Mouse (Mus musculus) stomach, embryonic 16.5 days (tissue): Measurements from ENCODE around the gene Prkch. TPM values are rescaled to one million over a fixed set of nuclear protein-coding genes. Genes with fewer than 3 reads are reported as not detected.
A peak's percentile ranks its signal among the peaks of the same experiment; 100 is the strongest.

ENCODE experiments used
- ATAC-seq: fragments of 200-750 bp; cut with Nextera tagmentation; 2 replicates; pipeline ENCODE4 v1.8.0; 2017; ENCODE audit warnings: moderate number of reproducible peaks, moderate TSS enrichment; ENCODE audit not compliant: insufficient read depth, low FRiP score
- H3K27ac ChIP-seq: fragments of 300-500 bp; sonication (generic); 2 replicates; pipeline ENCODE4 v1.5.1; 2014; ENCODE audit warnings: low read length
- H3K27me3 ChIP-seq: fragments of 300-500 bp; sonication (generic); 2 replicates; pipeline ENCODE4 v1.6.1; 2014; ENCODE audit warnings: low read length, control low read depth, mixed read lengths; ENCODE audit not compliant: control insufficient read depth, insufficient read depth
- H3K36me3 ChIP-seq: fragments of 300-500 bp; sonication (generic); 2 replicates; pipeline ENCODE4 v1.6.1; 2014; ENCODE audit warnings: low read length; ENCODE audit not compliant: control insufficient read depth, insufficient read depth
- H3K4me1 ChIP-seq: fragments of 300-500 bp; sonication (generic); 2 replicates; pipeline ENCODE4 v1.6.1; 2014; ENCODE audit warnings: low read length, control low read depth, mixed read lengths; ENCODE audit not compliant: control insufficient read depth, insufficient read depth
- H3K4me2 ChIP-seq: fragments of 300-500 bp; sonication (generic); 2 replicates; pipeline ENCODE4 v1.6.1; 2014; ENCODE audit warnings: low read depth, low read length, mixed read lengths
- H3K4me3 ChIP-seq: fragments of 300-500 bp; sonication (generic); replicated peaks from 2 replicates; pipeline ENCODE4 v1.5.1; 2014; ENCODE audit warnings: mild to moderate bottlenecking, low read length
- H3K9ac ChIP-seq: fragments of 300-500 bp; sonication (generic); 2 replicates; pipeline ENCODE4 v1.6.1; 2014; ENCODE audit warnings: low read length
- H3K9me3 ChIP-seq: fragments of 300-500 bp; sonication (generic); replicated peaks from 2 replicates; pipeline ENCODE4 v1.6.1; 2016; ENCODE audit warnings: low read length, control low read depth; ENCODE audit not compliant: control insufficient read depth
- WGBS: fragments of 180-500 bp; shearing (Covaris S2); extraction: QIAGEN DNeasy Blood & Tissue Kit; methylation state at CpG from one replicate; pipeline ENCODE4 v1.1.7; 2014; 5-methylcytosine and 5-hydroxymethylcytosine counted together
- polyA plus RNA-seq: library from polyadenylated mRNA; unstranded; fragments of >200 nt; fragmentation: Nextera tagmentation; extraction: Ambion mirVana; gene quantifications from 2 replicates; pipeline ENCODE4 v1.2.1, GENCODE M21; 2015

Prkch gene
- polyA plus RNA-seq, 1 experiment from 2014 or later, result 9.8 TPM

DNA sequence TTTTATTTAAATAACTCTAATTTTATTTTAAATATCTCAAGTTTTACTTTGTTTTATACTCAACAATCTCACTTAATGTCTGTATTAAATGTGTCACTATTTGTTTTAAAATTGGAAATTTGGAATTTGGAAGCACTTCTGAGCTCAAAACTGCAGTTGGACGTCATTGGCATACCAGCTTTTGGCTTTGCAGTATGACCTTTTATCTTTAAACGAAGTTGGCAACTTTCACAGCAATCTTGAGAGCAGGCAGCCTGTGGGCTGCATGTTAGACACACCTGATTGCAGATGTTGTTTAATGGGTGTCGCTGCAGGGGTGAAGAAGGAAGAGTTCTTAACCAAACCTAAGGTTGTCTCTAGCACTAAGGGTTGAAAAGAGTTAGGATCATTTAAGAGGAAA is 220.9 kb downstream of the Prkch start:
- Histone ChIP-seq H3K9me3 (no peaks in the 10 kb centered on the region), H3K36me3 (no peaks in the 10 kb centered on the region), H3K27ac (no peak overlapping the region), H3K4me1 (peaks cover 11% of the 10 kb centered on the region; the same call in 1 of the 2 replicates), H3K4me3 (no peak overlapping the region), H3K4me2 (no peak overlapping the region), H3K9ac (no peak overlapping the region), H3K27me3 (no peaks in the 10 kb centered on the region)
- no peak for ATAC-seq
- 68% methylated on average over 3 of the region's 3 CpGs for WGBS

DNA sequence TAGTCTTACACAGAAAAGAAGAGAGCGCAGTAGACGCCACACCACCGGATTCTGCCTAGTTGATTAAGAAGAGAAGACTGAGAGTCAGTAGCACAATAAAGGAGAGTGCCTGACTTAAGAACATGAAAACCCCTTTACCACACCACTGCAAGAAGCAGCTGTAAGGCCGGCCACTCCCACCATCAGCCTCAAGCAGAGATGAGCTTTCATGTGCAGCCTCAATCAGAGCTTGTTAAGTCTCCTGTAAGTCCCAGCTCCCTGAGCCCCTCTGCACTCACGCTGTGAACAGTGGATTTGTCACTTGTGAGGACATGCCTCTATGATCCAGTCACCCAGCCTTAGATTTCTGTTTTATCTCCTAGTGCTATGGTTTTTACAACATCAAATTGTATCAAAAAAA is 221.4 kb downstream of the Prkch start:
- no peak overlapping the region for H3K9ac ChIP-seq
- H3K27me3 ChIP-seq, result no peaks in the 10 kb centered on the region
- no peaks in the 10 kb centered on the region for H3K9me3 ChIP-seq
- no peak overlapping the region for H3K4me3 ChIP-seq
- no peaks in the 10 kb centered on the region for H3K36me3 ChIP-seq
- H3K27ac ChIP-seq, result no peak overlapping the region
- WGBS, result 68% methylated on average over 5 of the region's 5 CpGs
- peaks cover 16% of the 10 kb centered on the region; the same call in 1 of the 2 replicates for H3K4me1 ChIP-seq
- ATAC-seq, result no peak
- no peak overlapping the region for H3K4me2 ChIP-seq

GRCm38 (mm10) chr12:73807228-73807627 is 222.6 kb downstream of the Prkch start:
- Histone ChIP-seq H3K36me3 (no peaks in the 10 kb centered on the region), H3K9me3 (no peaks in the 10 kb centered on the region), H3K4me2 (no peak overlapping the region), H3K27ac (no peak overlapping the region), H3K27me3 (no peaks in the 10 kb centered on the region), H3K4me1 (peaks cover 16% of the 10 kb centered on the region; the same call in 1 of the 2 replicates), H3K4me3 (no peak overlapping the region), H3K9ac (no peak overlapping the region)
- ATAC-seq, result no peak
- 66% methylated on average over 2 of the region's 2 CpGs for WGBS

- H3K27ac ChIP-seq, result peak overlapping the region; percentile 74
- peak; percentile 73 for ATAC-seq
Measured at GRCm38 (mm10) chr12:73810041-73810795, 225.6 kb downstream of the Prkch start.

GRCm38 (mm10) chr12:73810903-73811302 is 226.3 kb downstream of the Prkch start:
- H3K27ac ChIP-seq, result peak overlapping the region; percentile 36; the same call in 1 of the 2 replicates
- ATAC-seq, result no peak

More at GRCm38 (mm10) chr12:73810041-73810795, 225.6 kb downstream of the Prkch start:
- peaks cover 23% of the 10 kb centered on the region for H3K4me1 ChIP-seq
- WGBS, result 22% methylated on average over 13 of the region's 13 CpGs
- no peaks in the 10 kb centered on the region for H3K36me3 ChIP-seq
- H3K9ac ChIP-seq, result no peak overlapping the region
- H3K4me3 ChIP-seq, result no peak overlapping the region
- no peaks in the 10 kb centered on the region for H3K27me3 ChIP-seq
- no peaks in the 10 kb centered on the region for H3K9me3 ChIP-seq
- H3K4me2 ChIP-seq, result no peak overlapping the region

GRCm38 (mm10) chr12:73812198-73812597 is 227.6 kb downstream of the Prkch start:
- H3K36me3 ChIP-seq, result no peaks in the 10 kb centered on the region
- H3K9me3 ChIP-seq, result no peaks in the 10 kb centered on the region
- H3K27me3 ChIP-seq, result no peaks in the 10 kb centered on the region
- H3K9ac ChIP-seq, result no peak overlapping the region
- peaks cover 23% of the 10 kb centered on the region for H3K4me1 ChIP-seq
- ATAC-seq, result no peak
- no peak overlapping the region for H3K27ac ChIP-seq
- no peak overlapping the region for H3K4me3 ChIP-seq
- 74% methylated on average over 6 of the region's 6 CpGs for WGBS
- H3K4me2 ChIP-seq, result no peak overlapping the region

More at GRCm38 (mm10) chr12:73810903-73811302, 226.3 kb downstream of the Prkch start:
- H3K9me3 ChIP-seq, result no peaks in the 10 kb centered on the region
- H3K4me3 ChIP-seq, result no peak overlapping the region
- no peak overlapping the region for H3K4me2 ChIP-seq
- H3K9ac ChIP-seq, result no peak overlapping the region
- 56% methylated on average over 5 of the region's 5 CpGs for WGBS
- H3K27me3 ChIP-seq, result no peaks in the 10 kb centered on the region
- peaks cover 23% of the 10 kb centered on the region for H3K4me1 ChIP-seq
- no peaks in the 10 kb centered on the region for H3K36me3 ChIP-seq

- Histone ChIP-seq H3K4me2 (no peak overlapping the region), H3K36me3 (no peaks in the 10 kb centered on the region), H3K4me1 (peaks cover 23% of the 10 kb centered on the region), H3K9me3 (no peaks in the 10 kb centered on the region), H3K4me3 (no peak overlapping the region), H3K27me3 (no peaks in the 10 kb centered on the region), H3K27ac (no peak overlapping the region), H3K9ac (no peak overlapping the region)
- no peak for ATAC-seq
- WGBS, result 50% methylated on average over 11 of the region's 11 CpGs
Measured at GRCm38 (mm10) chr12:73813016-73813900, 228.7 kb downstream of the Prkch start.

DNA sequence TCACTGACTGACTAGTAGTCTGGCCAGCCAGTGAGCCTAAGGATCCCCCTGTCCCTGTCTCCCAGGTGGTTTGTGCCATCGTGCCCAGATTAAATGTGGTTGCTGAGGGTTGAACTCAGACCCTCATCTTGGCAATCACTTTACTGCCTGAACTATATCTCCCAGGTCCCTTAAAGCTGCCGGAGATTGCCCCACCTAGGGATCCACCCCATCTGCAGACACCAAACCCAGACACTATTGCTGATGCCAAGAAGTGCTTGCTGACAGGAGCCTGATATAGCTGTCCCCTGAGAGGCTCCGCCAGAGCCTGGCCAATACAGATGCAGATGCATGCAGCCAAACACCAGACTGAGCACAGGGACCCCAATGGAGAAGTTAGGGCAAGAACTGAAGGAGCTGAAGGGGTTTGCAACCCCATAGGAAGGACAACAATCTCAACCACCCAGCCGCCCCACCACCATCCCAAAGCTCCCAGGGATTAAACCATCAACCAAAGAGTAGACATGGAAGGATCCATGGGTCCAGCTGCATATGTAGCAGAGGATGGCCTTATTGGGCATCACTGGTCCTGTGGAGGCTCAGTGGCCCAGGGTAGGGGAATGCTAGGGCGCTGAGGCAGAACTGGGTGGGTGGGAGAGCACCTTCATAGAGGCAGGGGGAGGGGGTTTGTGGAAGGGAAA is 229.6 kb downstream of the Prkch start:
- Histone ChIP-seq H3K4me3 (no peak overlapping the region), H3K9ac (no peak overlapping the region), H3K36me3 (no peaks in the 10 kb centered on the region), H3K9me3 (no peaks in the 10 kb centered on the region), H3K27ac (no peak overlapping the region), H3K27me3 (no peaks in the 10 kb centered on the region), H3K4me2 (no peak overlapping the region), H3K4me1 (peaks cover 23% of the 10 kb centered on the region)
- 92% methylated on average over 5 of the region's 5 CpGs for WGBS
- no peak for ATAC-seq
